ENCODE assay signal across 8 mouse cellular contexts in genomic region chr5:115977757-115978156, GRCm38 (mm10). TPM values are rescaled to one million over a fixed set of nuclear protein-coding genes. Genes with fewer than 3 reads are reported as not detected.
DNase-seq lines count a peak whose midpoint lies in the region; ATAC-seq and TF ChIP-seq lines count a peak whose summit lies in the region.

No protein-coding gene starts in this region.

- no peaks in the 10 kb centered on the region for H3K36me3 ChIP-seq in liver, adult 2 months (ENCODE audit: control insufficient read depth, insufficient read depth, low read length)
- H3K36me3 ChIP-seq in liver, embryonic 11.5 days (ENCODE audit: control insufficient read depth, insufficient read depth, low read length) = peaks cover 55% of the 10 kb centered on the region
- peaks cover 8% of the 10 kb centered on the region; the same call in 1 of the 2 replicates for H3K36me3 ChIP-seq in heart, embryonic 16.5 days (ENCODE audit: control insufficient read depth, insufficient read depth)

- peaks cover 5% of the 10 kb centered on the region; the same call in 1 of the 2 replicates for H3K4me1 ChIP-seq in liver, adult 2 months (ENCODE audit: control insufficient read depth, insufficient read depth, low read length)
- H3K4me1 ChIP-seq in liver, embryonic 11.5 days (replicated peaks; ENCODE audit: control insufficient read depth, insufficient read depth, low read length) = peaks cover 5% of the 10 kb centered on the region
- peaks cover 2% of the 10 kb centered on the region; the same call in 1 of the 2 replicates for H3K4me1 ChIP-seq in heart, embryonic 16.5 days (ENCODE audit: control insufficient read depth, insufficient read depth, low read length)

- H3K4me2 ChIP-seq in liver, embryonic 11.5 days = no peak overlapping the region
- no peak overlapping the region for H3K4me2 ChIP-seq in heart, embryonic 16.5 days (ENCODE audit: low read depth, low read length)

- no peaks in the 10 kb centered on the region for H3K27me3 ChIP-seq in liver, adult 2 months (ENCODE audit: control insufficient read depth, insufficient read depth, low read length)
- H3K27me3 ChIP-seq in liver, embryonic 11.5 days (replicated peaks; ENCODE audit: control insufficient read depth, insufficient read depth, low read length) = no peaks in the 10 kb centered on the region
- H3K27me3 ChIP-seq in heart, embryonic 16.5 days (ENCODE audit: control insufficient read depth, insufficient read depth, low read length) = no peaks in the 10 kb centered on the region

- no peak for ATAC-seq in liver, embryonic 11.5 days (replicated peaks; ENCODE audit: low FRiP score)
- ATAC-seq in heart, embryonic 16.5 days (replicated peaks; ENCODE audit: extremely low read depth, insufficient read depth, low FRiP score) = 0 out of 2 replicates have a peak, but pooled peaks have one; percentile 34
- ATAC-seq in monocyte, adult 5-6 weeks (replicated peaks; ENCODE audit: insufficient number of reproducible peaks, low FRiP score, low TSS enrichment, poor library complexity, severe bottlenecking) = peak; percentile 81

- peak; percentile 30 for DNase-seq in liver, adult 2 months (ENCODE audit: extremely low read depth, low read depth, low spot score)
- no peak for DNase-seq in liver, embryonic 11.5 days (ENCODE audit: low spot score)
- DNase-seq in kidney, postnatal 36 days = peak; percentile 66 to 74
- DNase-seq in Muller cell, postnatal 12 days (ENCODE audit: inconsistent ontology term) = no peak
- DNase-seq in urinary bladder, postnatal 10 days (ENCODE audit: low spot score) = no peak
- DNase-seq in thymus, adult 18-20 months = no peak

- TF ChIP-seq POLR2A in liver, adult 2 months (IDR thresholded peaks at IDR 0.05; ENCODE audit: extremely low read depth, insufficient read depth, low read length) = no peak

- no peak for TF ChIP-seq CTCF in liver, adult 2 months (IDR thresholded peaks at IDR 0.05; ENCODE audit: low read depth, low read length)

- no peak overlapping the region for H3K4me3 ChIP-seq in liver, adult 2 months (ENCODE audit: insufficient read depth, low read depth, low read length)
- H3K4me3 ChIP-seq in liver, embryonic 11.5 days (ENCODE audit: low read depth, low read length) = no peak overlapping the region
- H3K4me3 ChIP-seq in heart, embryonic 16.5 days (ENCODE audit: low read length) = no peak overlapping the region

- H3K79me2 ChIP-seq in liver, adult 2 months (ENCODE audit: control insufficient read depth, insufficient read depth, low read length) = no peaks in the 10 kb centered on the region

- 67% methylated on average over 10 of the region's 10 CpGs for WGBS in liver, adult 2 months
- WGBS in liver, embryonic 11.5 days = 76% methylated on average over 10 of the region's 10 CpGs
- 61% methylated on average over 10 of the region's 10 CpGs for WGBS in heart, embryonic 16.5 days

- H3K9me3 ChIP-seq in liver, embryonic 11.5 days (ENCODE audit: control insufficient read depth, low read length) = no peaks in the 10 kb centered on the region
- H3K9me3 ChIP-seq in heart, embryonic 16.5 days (replicated peaks; ENCODE audit: control insufficient read depth, low read length) = no peaks in the 10 kb centered on the region

- peak overlapping the region; percentile 42 for H3K27ac ChIP-seq in liver, adult 2 months (replicated peaks; ENCODE audit: insufficient read depth, low read depth, low read length)
- no peak overlapping the region for H3K27ac ChIP-seq in liver, embryonic 11.5 days (ENCODE audit: low read depth, low read length)
- peak overlapping the region; percentile 61 for H3K27ac ChIP-seq in heart, embryonic 16.5 days (ENCODE audit: low read length)

- no peak overlapping the region for H3K9ac ChIP-seq in liver, adult 2 months (ENCODE audit: low read depth, low read length)
- no peak overlapping the region for H3K9ac ChIP-seq in liver, embryonic 11.5 days (ENCODE audit: low read depth, low read length)
- H3K9ac ChIP-seq in heart, embryonic 16.5 days (ENCODE audit: low read length) = no peak overlapping the region

RNA-seq across cellular contexts. Expression of gene Prkab1, which starts 46.6 kb away (rescaled TPM):
- 13.6 and 20.2 TPM in 2 replicates for total RNA-seq in liver, adult 2 months (2014; rRNA removed)
- polyA plus RNA-seq in liver, adult 2 months (2012; rRNA removed) = 36.9 and 48.5 TPM in 2 replicates
- polyA plus RNA-seq in liver, embryonic 11.5 days (2014; fragmentation: Nextera tagmentation; extraction: Ambion mirVana) = 109 and 111 TPM in 2 replicates
- polyA plus RNA-seq in heart, embryonic 16.5 days (2015; fragmentation: Nextera tagmentation; extraction: Ambion mirVana) = 37.8 and 43.9 TPM in 2 replicates
- 22.0 to 41.6 TPM (median 35.4 TPM) in 3 replicates for total RNA-seq in monocyte, adult 5-6 weeks (2017)

Comparison
In these comparisons a context has a peak if more than half of its experiments do, and no peak if none do; other contexts are left out.
1. DNase-seq: peak in liver, adult 2 months (single experiment) and kidney, postnatal 36 days (2 of 2); none in liver, embryonic 11.5 days (single experiment), Muller cell, postnatal 12 days (single experiment), urinary bladder, postnatal 10 days (single experiment) and thymus, adult 18-20 months (0 of 2).